Mouse (Mus musculus) T-helper 17 cell (primary cell): ENCODE data around the gene Naglu.

Experiments used
- in situ Hi-C, 2 experiments: fragments of 300-600 bp; cut with MboI, MseI; formaldehyde crosslinking; loops; 1 replicate in 1 of 2; 2 replicates in 1 of 2; pipeline ENCODE4 v1.15.1; 2025; ENCODE audit warnings: high pct_unique_total_duplicates in 2 of 2

Naglu gene

GRCm38 (mm10) chr11:101069391-101070188 is at the start of gene Naglu:
Naglu (plus strand) TSS chr11:101070012.
- in situ Hi-C loops: loop anchor here in 1 of 2 experiments (10.0 kb wide), 1 partner anchor 175 kb away; no protein-coding TSS in a partner anchor

DNA sequence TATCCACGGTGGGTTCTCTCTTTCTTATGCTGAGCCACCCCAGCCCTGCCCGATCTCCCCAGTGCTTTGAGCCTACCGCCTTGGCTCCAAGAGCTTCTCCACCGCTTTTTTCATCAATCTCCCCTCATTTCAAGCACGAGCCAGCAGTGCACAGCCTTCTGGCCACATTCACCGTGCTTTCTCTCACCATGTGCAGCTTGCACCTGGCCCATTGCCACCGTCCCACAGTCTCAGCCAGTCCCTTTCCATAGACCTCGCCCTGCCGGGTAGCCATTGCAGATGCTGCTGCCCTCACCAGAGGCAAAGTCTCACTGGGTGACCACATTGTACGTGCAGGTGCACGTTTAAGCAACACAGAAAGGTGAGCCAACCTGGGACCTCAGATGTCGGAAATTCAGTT is 46.4 kb upstream of the Naglu start:
- in situ Hi-C loops: no loop called here

- in situ Hi-C loops: no loop called here
These were observed 45.8 kb upstream of the Naglu start for GRCm38 (mm10) chr11:101024001-101024400.

GRCm38 (mm10) chr11:101027121-101027520 is 42.7 kb upstream of the Naglu start:
- in situ Hi-C loops: loop anchor here in 1 of 2 experiments (25.0 kb wide), 1 partner anchor 1115 kb away; the partner anchor contains the start of genes Gm11565 and Krtap31-1

- in situ Hi-C loops: loop anchor here in 1 of 2 experiments (25.0 kb wide), 1 partner anchor 1117 kb away; the partner anchor contains the start of genes Gm11565 and Krtap31-1
These were observed 40.5 kb upstream of the Naglu start for GRCm38 (mm10) chr11:101029320-101029719.

DNA sequence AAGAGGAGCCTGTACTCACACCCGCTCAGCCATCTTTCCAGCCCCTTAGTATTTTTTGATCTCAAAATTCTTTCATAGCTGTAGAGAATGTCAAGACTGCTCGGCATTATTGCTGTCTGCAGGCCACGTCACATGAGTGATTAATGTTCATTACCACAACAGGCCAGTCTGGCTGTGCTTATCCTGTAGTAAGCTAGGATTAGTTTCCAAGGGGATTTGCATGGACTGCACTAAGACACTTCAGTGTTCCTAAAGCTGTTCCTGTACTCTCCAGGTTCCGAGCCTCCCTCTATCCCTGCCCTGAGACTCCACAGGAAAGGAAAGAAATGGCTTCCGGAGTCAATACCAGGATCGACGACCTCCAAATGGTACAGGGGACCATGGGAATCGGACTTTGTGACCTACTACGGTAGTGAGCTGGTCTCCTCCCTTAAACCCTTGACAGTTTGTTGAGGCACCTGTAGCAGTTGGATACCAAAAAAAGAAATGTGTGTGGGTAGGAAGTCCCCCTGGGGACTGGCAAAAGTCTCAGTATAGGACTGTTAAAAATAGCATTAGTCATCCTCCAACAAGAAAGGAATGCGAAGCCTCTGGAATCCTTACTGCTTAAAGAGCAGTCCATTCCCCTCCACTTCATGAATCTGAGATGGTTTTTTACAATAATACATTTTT is 39.5 kb upstream of the Naglu start:
- in situ Hi-C loops: loop anchor here in 1 of 2 experiments (25.0 kb wide), 1 partner anchor 1118 kb away; the partner anchor contains the start of genes Gm11565 and Krtap31-1

DNA sequence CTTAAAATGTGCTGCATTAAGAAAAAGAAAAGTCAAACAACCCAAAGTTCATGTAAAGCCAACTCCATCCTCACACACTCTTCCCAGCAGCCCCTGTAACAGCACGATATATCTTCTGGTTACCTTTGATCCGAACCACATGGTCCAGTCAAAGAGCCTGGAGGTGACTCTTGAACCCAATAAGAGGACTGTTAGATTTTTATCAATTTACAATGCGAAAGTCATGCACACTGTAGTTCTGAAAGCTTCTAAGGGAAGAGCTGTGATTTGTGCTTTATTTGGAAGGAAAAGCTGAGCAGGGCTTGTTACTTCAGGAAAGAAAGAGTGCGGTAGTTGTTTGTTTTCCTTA is 39.0 kb upstream of the Naglu start:
- in situ Hi-C loops: loop anchor here in 1 of 2 experiments (25.0 kb wide), 1 partner anchor 1118 kb away; the partner anchor contains the start of genes Gm11565 and Krtap31-1

DNA sequence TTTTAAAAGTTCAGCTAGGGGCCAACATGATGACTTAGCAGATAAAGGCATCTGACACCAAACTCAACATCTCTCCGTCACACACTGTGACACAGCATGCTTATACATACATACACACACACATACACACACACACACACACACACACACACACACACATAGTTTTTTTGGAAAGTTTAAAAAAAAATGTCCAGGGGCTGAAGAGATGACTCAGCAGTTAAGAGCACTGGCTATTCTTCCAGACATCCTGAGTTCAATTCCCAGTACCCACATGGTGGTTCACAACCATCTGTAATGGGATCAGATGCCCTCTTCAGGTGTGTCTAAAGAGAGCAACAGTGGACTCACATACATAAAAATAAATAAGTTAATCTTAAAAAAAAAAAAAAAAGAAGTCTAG is 38.3 kb upstream of the Naglu start:
- in situ Hi-C loops: loop anchor here in 1 of 2 experiments (25.0 kb wide), 1 partner anchor 1119 kb away; the partner anchor contains the start of genes Gm11565 and Krtap31-1

- in situ Hi-C loops: loop anchor here in 1 of 2 experiments (25.0 kb wide), 1 partner anchor 1122 kb away; the partner anchor contains the start of genes Gm11565 and Krtap31-1
These were observed 35.8 kb upstream of the Naglu start for GRCm38 (mm10) chr11:101033856-101034500.

- in situ Hi-C loops: loop anchor here in 1 of 2 experiments (25.0 kb wide), 1 partner anchor 1122 kb away; the partner anchor contains the start of genes Gm11565 and Krtap31-1
These were observed 35.0 kb upstream of the Naglu start for GRCm38 (mm10) chr11:101034614-101035327.

- in situ Hi-C loops: loop anchor here in 1 of 2 experiments (25.0 kb wide), 1 partner anchor 1123 kb away; the partner anchor contains the start of genes Gm11565 and Krtap31-1
These were observed 34.5 kb upstream of the Naglu start for GRCm38 (mm10) chr11:101035328-101035695.

GRCm38 (mm10) chr11:101037795-101038194 is 32.0 kb upstream of the Naglu start:
- in situ Hi-C loops: loop anchor here in 1 of 2 experiments (25.0 kb wide), 1 partner anchor 1125 kb away; the partner anchor contains the start of genes Gm11565 and Krtap31-1

- in situ Hi-C loops: loop anchor here in 1 of 2 experiments (25.0 kb wide), 1 partner anchor 1134 kb away; the partner anchor contains the start of genes Gm11565 and Krtap31-1
These were observed 24.0 kb upstream of the Naglu start for GRCm38 (mm10) chr11:101045826-101046225.

DNA sequence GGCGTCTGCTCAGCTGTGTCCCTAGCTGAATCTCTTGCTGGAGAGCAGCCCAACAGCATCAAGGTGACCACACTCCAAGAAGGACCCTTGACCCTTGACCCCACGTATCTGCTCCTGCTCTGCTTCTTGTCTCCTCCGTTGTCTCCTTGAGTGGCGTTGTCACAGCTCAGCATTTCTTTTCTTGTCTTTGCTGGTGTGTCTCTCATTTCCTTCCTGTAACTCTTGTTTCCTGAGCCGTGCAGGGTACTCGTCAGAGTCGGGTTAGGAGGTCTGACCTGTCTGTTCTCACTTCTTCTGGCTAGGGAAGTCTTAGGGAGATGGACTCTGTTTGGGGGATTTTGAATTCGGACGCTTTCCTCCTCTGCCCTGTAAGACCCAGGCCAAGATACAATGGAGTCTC is 23.4 kb upstream of the Naglu start:
- in situ Hi-C loops: loop anchor here in 1 of 2 experiments (25.0 kb wide), 1 partner anchor 1134 kb away; the partner anchor contains the start of genes Gm11565 and Krtap31-1

- in situ Hi-C loops: loop anchor here in 1 of 2 experiments (25.0 kb wide), 1 partner anchor 1135 kb away; the partner anchor contains the start of genes Gm11565 and Krtap31-1
These were observed 22.3 kb upstream of the Naglu start for GRCm38 (mm10) chr11:101047502-101047901.

DNA sequence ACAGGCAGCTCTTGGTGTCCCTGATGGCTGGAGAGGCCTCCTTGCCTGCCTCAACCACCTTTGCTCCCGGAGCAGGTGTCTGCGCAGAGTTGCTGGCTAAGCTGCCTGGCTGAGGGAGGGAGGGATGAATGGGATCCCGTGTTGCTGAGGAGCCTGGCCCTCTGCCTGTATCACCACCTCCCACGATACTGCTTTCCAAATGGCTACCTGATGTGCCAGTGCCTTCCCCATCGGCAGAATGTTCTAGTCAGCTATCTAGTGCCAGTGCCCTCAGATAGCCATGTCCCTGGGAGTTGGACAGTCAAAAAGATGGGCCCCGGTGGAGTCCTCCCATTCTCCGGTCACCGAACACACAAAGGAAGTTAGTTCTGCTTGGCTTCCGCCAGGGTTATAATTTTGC is 19.5 kb upstream of the Naglu start:
- in situ Hi-C loops: no loop called here

GRCm38 (mm10) chr11:101051051-101051493 is 18.7 kb upstream of the Naglu start:
- in situ Hi-C loops: no loop called here

GRCm38 (mm10) chr11:101051617-101052016 is 18.2 kb upstream of the Naglu start:
- in situ Hi-C loops: no loop called here

- in situ Hi-C loops: no loop called here
These were observed 16.9 kb upstream of the Naglu start for GRCm38 (mm10) chr11:101052751-101053473.
